Mouse (Mus musculus): Measurements from ENCODE around the gene 2300002M23Rik. TPM values are rescaled to one million over a fixed set of nuclear protein-coding genes. Genes with fewer than 3 reads are reported as not detected.
A peak's percentile ranks its signal among the peaks of the same experiment; 100 is the strongest.

2300002M23Rik gene
- polyA plus RNA-seq, 1 experiment from 2014 or later, result not detected

DNA sequence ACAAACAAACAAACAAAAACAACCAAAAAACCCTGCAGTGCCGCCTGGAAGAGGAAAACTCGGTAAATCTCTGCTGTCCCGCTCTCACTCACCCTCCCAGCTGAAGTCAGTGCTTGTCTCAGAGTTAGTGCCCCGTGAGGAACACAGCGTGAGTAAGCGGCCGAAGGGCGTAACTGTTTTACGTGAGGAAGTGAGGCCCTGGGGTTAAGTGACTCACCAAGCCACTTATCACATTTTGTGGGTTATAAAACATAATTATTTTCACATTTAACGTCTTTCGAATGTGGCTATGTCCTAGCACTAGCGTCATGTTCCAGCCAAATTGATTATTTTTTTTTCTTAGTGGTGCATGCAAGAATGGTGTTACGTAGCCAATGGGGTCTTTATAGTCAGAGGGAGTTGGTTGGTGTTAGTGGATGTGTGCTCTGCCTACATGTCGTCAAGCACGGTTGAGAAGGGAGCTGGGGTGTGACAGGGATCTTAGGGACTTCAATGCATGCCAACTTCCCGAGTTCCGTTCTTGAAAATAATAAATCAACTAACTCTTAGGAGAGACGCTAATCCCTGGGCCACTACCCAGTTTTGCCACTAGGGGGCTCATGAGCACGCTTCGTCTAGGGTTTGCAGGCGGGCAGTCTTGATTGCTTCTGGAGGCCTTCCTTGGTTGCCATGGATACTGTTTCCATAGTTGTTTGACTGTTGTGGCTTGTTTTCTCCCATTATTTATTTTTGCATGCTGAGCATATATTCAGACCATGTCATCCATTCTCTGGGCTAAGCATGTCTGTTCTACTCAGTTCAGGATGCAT, 23.4 kb downstream of the 2300002M23Rik start:
- Histone ChIP-seq H3K4me2 (no peak overlapping the region), H3K27me3 (ENCODE audit: control insufficient read depth, insufficient read depth, low read length) (no peaks in the 10 kb centered on the region), H3K4me3 (ENCODE audit: low read depth, low read length) (no peak overlapping the region), H3K9ac (ENCODE audit: low read length) (no peak overlapping the region), H3K4me1 (ENCODE audit: control insufficient read depth, insufficient read depth, low read length) (peaks cover 4% of the 10 kb centered on the region; the same call in 1 of the 2 replicates), H3K9me3 (ENCODE audit: control insufficient read depth, low read length) (no peaks in the 10 kb centered on the region), H3K36me3 (ENCODE audit: control insufficient read depth, insufficient read depth, low read length) (no peaks in the 10 kb centered on the region), H3K27ac (ENCODE audit: low read depth, low read length) (no peak overlapping the region)
- ATAC-seq (ENCODE audit: low FRiP score) (0 out of 2 replicates have a peak, but pooled peaks have one; percentile 30), DNase-seq (ENCODE audit: low spot score, missing footprints) (peak; percentile 98)
- 62% methylated on average over 21 of the region's 21 CpGs for WGBS

DNA sequence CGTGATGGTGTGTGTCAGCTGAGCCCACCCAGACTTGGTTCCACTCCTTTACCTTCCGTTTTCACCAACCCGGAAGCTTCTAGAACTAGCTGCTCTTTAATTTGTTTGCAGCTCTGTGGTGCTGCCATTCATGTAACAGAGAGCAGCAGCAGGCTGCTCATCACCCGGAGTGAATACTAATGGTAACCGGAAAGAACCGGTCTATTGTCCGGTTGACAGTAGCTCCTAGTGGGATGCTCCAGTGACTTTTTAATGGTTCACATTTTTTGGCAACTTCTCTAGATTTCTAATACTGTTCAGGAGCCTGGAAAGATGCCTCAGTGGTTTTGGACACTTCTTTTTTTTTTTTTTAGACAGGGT, 23.9 kb downstream of the 2300002M23Rik start:
- Histone ChIP-seq H3K9ac (ENCODE audit: low read length) (no peak overlapping the region), H3K36me3 (ENCODE audit: control insufficient read depth, insufficient read depth, low read length) (no peaks in the 10 kb centered on the region), H3K4me2 (no peak overlapping the region), H3K4me1 (ENCODE audit: control insufficient read depth, insufficient read depth, low read length) (peaks cover 4% of the 10 kb centered on the region; the same call in 1 of the 2 replicates), H3K27me3 (ENCODE audit: control insufficient read depth, insufficient read depth, low read length) (no peaks in the 10 kb centered on the region), H3K27ac (ENCODE audit: low read depth, low read length) (no peak overlapping the region), H3K9me3 (ENCODE audit: control insufficient read depth, low read length) (no peaks in the 10 kb centered on the region), H3K4me3 (ENCODE audit: low read depth, low read length) (no peak overlapping the region)
- DNase-seq (ENCODE audit: low spot score, missing footprints) (no peak), ATAC-seq (ENCODE audit: low FRiP score) (no peak)
- 92% methylated on average over 7 of the region's 7 CpGs for WGBS

DNA sequence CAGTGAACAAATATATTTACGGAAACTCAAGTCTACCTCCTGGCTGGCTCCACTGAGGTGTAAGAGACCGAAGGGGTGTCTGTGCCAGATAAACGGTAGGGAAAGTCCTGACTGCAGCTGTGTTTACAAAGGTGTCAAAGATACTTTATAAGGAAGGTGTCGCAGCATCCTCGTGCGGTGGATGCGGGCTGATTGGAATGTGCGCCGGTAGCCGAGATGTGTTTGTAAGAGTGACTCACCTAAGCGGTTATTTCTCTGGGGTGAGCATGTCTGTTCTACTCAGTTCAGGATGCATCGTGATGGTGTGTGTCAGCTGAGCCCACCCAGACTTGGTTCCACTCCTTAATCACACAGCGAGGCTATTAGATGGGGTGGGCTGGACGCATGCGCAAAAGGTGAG, 24.5 kb downstream of the 2300002M23Rik start:
- H3K4me3 ChIP-seq (ENCODE audit: low read depth, low read length), result no peak overlapping the region
- peaks cover 4% of the 10 kb centered on the region; the same call in 1 of the 2 replicates for H3K4me1 ChIP-seq (ENCODE audit: control insufficient read depth, insufficient read depth, low read length)
- H3K36me3 ChIP-seq (ENCODE audit: control insufficient read depth, insufficient read depth, low read length), result no peaks in the 10 kb centered on the region
- no peaks in the 10 kb centered on the region for H3K27me3 ChIP-seq (ENCODE audit: control insufficient read depth, insufficient read depth, low read length)
- ATAC-seq (ENCODE audit: low FRiP score) (no peak), DNase-seq (ENCODE audit: low spot score, missing footprints) (no peak)
- H3K27ac ChIP-seq (ENCODE audit: low read depth, low read length), result no peak overlapping the region
- no peak overlapping the region for H3K4me2 ChIP-seq
- WGBS, result 93% methylated on average over 15 of the region's 15 CpGs
- H3K9ac ChIP-seq (ENCODE audit: low read length), result no peak overlapping the region
- H3K9me3 ChIP-seq (ENCODE audit: control insufficient read depth, low read length), result no peaks in the 10 kb centered on the region

DNA sequence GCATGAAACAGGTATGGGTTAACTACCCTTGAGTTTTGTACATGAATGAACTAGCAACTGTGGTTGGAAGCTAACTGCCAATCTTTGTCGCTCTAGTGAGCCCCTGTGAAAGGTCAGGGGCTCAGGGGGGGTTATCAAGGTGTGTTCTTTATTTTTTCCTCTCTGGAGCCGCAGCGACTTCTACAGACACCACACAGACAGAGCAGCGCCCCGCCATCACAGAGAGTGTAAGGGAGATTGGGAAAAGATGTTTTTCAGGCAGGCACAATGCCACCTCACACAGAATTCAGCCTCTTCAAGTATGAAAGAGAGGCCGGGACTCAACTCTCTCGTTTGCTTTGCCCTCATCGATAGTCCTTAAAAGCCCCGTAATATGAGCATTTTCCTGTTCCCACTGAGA, 24.9 kb downstream of the 2300002M23Rik start:
- DNase-seq (ENCODE audit: low spot score, missing footprints) (no peak), ATAC-seq (ENCODE audit: low FRiP score) (no peak)
- H3K9me3 ChIP-seq (ENCODE audit: control insufficient read depth, low read length), result no peaks in the 10 kb centered on the region
- H3K27ac ChIP-seq (ENCODE audit: low read depth, low read length), result no peak overlapping the region
- H3K4me3 ChIP-seq (ENCODE audit: low read depth, low read length), result no peak overlapping the region
- peaks cover 4% of the 10 kb centered on the region; the same call in 1 of the 2 replicates for H3K4me1 ChIP-seq (ENCODE audit: control insufficient read depth, insufficient read depth, low read length)
- no peak overlapping the region for H3K9ac ChIP-seq (ENCODE audit: low read length)
- H3K27me3 ChIP-seq (ENCODE audit: control insufficient read depth, insufficient read depth, low read length), result no peaks in the 10 kb centered on the region
- 86% methylated on average over 9 of the region's 9 CpGs for WGBS
- no peak overlapping the region for H3K4me2 ChIP-seq
- H3K36me3 ChIP-seq (ENCODE audit: control insufficient read depth, insufficient read depth, low read length), result no peaks in the 10 kb centered on the region

DNA sequence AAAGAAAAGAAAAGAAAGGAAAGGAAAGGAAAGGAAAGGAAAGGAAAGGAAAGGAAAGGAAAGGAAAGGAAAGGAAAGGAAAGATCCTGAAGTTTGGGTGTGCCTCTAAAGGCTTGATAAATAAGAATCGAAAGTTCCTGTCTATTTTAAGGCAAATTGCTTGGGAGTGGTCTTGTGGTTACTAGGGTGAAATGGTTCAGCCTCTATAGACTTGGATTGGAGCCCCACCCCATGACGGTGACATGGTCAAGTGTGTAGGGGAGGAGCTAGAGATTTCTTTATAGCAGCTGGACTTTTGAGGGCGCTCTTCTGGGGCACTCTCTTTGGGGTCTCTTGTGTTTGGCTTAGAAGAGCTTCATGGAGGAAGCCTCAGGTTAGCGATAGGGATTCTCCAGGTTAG, 26.5 kb downstream of the 2300002M23Rik start:
- Histone ChIP-seq H3K4me1 (ENCODE audit: control insufficient read depth, insufficient read depth, low read length) (no peaks in the 10 kb centered on the region), H3K9me3 (ENCODE audit: control insufficient read depth, low read length) (no peaks in the 10 kb centered on the region), H3K4me3 (ENCODE audit: low read depth, low read length) (no peak overlapping the region), H3K36me3 (ENCODE audit: control insufficient read depth, insufficient read depth, low read length) (no peaks in the 10 kb centered on the region), H3K9ac (ENCODE audit: low read length) (no peak overlapping the region), H3K27ac (ENCODE audit: low read depth, low read length) (no peak overlapping the region), H3K27me3 (ENCODE audit: control insufficient read depth, insufficient read depth, low read length) (no peaks in the 10 kb centered on the region), H3K4me2 (no peak overlapping the region)
- ATAC-seq (ENCODE audit: low FRiP score) (no peak), DNase-seq (ENCODE audit: low spot score, missing footprints) (no peak)
- 32% methylated on average over 4 of the region's 4 CpGs for WGBS

DNA sequence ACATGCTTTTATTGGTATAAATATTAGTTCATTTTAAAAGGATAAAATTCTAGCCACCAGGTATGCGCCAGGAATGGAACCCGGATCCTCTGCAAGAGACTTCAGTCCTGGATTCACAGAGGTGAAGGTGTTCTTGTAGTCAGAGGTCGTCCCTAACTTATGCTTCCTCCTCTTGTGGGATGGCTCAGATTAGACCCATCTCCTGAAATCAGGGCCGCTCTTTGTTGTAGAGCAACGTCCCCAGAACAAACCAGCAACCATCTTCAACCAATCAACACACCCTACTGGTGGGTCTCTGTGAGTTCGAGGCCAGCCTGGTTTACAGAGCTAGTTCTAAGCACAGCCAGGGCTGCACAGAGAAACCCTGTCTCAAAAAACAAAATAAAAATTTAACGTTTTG, 27.2 kb downstream of the 2300002M23Rik start:
- Histone ChIP-seq H3K4me3 (ENCODE audit: low read depth, low read length) (no peak overlapping the region), H3K9ac (ENCODE audit: low read length) (no peak overlapping the region), H3K36me3 (ENCODE audit: control insufficient read depth, insufficient read depth, low read length) (no peaks in the 10 kb centered on the region), H3K4me2 (no peak overlapping the region), H3K4me1 (ENCODE audit: control insufficient read depth, insufficient read depth, low read length) (no peaks in the 10 kb centered on the region), H3K9me3 (ENCODE audit: control insufficient read depth, low read length) (no peaks in the 10 kb centered on the region), H3K27me3 (ENCODE audit: control insufficient read depth, insufficient read depth, low read length) (no peaks in the 10 kb centered on the region), H3K27ac (ENCODE audit: low read depth, low read length) (no peak overlapping the region)
- DNase-seq (ENCODE audit: low spot score, missing footprints), result no peak
- no peak for ATAC-seq (ENCODE audit: low FRiP score)
- WGBS, result 84% methylated on average over 7 of the region's 7 CpGs

DNA sequence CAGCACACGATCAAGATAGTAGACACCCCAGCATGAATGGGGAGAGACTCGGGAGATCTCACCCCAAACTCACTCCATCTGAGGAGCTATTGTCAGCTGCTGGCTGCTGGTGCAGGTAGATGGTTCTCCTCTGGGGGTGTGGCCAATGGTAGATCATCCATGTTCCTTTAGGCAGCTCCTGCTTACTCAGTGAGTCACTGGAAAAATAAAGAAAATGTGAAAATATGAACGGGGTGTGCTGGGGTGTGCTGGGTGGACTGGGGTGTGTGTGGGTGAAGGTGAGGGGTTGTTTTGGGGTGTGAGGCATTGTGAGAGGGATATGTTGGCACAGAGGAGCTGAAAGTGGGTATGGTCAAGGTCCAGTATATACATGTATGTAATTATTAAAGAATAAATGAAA, 30.1 kb downstream of the 2300002M23Rik start:
- Histone ChIP-seq H3K4me1 (ENCODE audit: control insufficient read depth, insufficient read depth, low read length) (no peaks in the 10 kb centered on the region), H3K9ac (ENCODE audit: low read length) (no peak overlapping the region), H3K27me3 (ENCODE audit: control insufficient read depth, insufficient read depth, low read length) (no peaks in the 10 kb centered on the region), H3K27ac (ENCODE audit: low read depth, low read length) (no peak overlapping the region), H3K36me3 (ENCODE audit: control insufficient read depth, insufficient read depth, low read length) (no peaks in the 10 kb centered on the region), H3K4me2 (no peak overlapping the region), H3K9me3 (ENCODE audit: control insufficient read depth, low read length) (no peaks in the 10 kb centered on the region), H3K4me3 (ENCODE audit: low read depth, low read length) (no peak overlapping the region)
- 91% methylated on average over 3 of the region's 3 CpGs for WGBS
- no peak for DNase-seq (ENCODE audit: low spot score, missing footprints)
- no peak for ATAC-seq (ENCODE audit: low FRiP score)

DNA sequence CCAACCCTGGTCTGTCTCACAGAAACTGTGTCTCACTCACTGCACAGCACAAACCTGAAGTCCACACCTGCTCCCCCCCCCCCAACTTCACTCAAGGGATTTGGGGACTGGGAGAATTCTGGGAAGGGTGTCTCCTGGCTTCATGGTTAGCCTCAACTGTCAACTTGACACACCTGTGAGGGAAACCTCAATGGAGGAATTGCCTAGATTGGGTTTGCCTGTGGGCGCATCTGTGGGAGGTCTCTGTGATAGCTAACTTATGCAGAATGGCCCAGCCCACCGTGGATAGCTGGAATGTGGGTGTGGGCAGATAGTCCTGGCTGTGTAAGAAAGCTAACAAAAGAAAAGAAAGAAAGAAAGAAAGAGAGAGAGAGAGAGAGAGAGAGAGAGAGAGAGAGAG, 34.0 kb downstream of the 2300002M23Rik start, which contains the start of gene Sfta2:
Sfta2 (plus strand) TSS at position 301 of the 400 bp plus-strand sequence.
- Histone ChIP-seq H3K4me1 (ENCODE audit: control insufficient read depth, insufficient read depth, low read length) (no peaks in the 10 kb centered on the region), H3K4me3 (ENCODE audit: low read depth, low read length) (no peak within 1 kb of the TSS), H3K4me2 (no peak within 1 kb of the TSS), H3K36me3 (ENCODE audit: control insufficient read depth, insufficient read depth, low read length) (no peaks in the 10 kb centered on the region), H3K9me3 (ENCODE audit: control insufficient read depth, low read length) (no peaks in the 10 kb centered on the region), H3K27me3 (ENCODE audit: control insufficient read depth, insufficient read depth, low read length) (no peaks in the 10 kb centered on the region), H3K27ac (ENCODE audit: low read depth, low read length) (no peak within 1 kb of the TSS), H3K9ac (ENCODE audit: low read length) (no peak within 1 kb of the TSS)
- no peak for ATAC-seq (ENCODE audit: low FRiP score)
- 79% methylated on average over 2 of the region's 2 CpGs for WGBS
- no peak for DNase-seq (ENCODE audit: low spot score, missing footprints)

DNA sequence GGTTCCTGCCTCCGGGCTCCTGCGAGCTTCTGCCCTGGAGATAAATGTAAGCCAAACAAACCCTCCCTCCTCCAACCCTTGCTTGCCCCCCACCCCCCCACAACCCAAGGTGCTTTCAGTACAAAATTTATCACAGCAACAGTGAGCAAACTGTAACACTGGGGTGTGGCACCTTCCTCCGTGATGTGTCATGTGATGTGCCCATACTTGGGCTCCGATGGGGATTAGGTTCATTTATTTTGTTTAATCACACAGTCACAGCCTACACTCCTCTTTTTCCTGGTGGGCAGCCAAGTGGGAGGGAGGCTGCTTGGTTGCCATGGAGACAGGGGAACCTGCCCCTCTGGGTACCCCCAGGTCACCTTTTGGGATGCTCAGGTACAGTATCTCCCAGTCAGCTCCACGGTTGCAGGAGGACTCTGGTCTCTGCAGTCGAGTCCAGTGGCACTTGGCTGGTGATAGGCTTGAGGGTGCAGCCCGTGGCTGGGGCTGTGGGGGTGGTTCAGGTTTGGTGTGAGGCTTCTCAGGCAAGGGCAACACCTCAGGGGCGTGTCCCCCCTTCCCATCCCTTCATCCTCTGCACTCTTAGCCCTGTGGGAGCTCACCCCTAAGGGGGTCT, 34.6 kb downstream of the 2300002M23Rik start:
- Histone ChIP-seq H3K27me3 (ENCODE audit: control insufficient read depth, insufficient read depth, low read length) (no peaks in the 10 kb centered on the region), H3K9ac (ENCODE audit: low read length) (no peak overlapping the region), H3K27ac (ENCODE audit: low read depth, low read length) (no peak overlapping the region), H3K4me3 (ENCODE audit: low read depth, low read length) (no peak overlapping the region), H3K9me3 (ENCODE audit: control insufficient read depth, low read length) (no peaks in the 10 kb centered on the region), H3K36me3 (ENCODE audit: control insufficient read depth, insufficient read depth, low read length) (no peaks in the 10 kb centered on the region), H3K4me2 (no peak overlapping the region), H3K4me1 (ENCODE audit: control insufficient read depth, insufficient read depth, low read length) (no peaks in the 10 kb centered on the region)
- DNase-seq (ENCODE audit: low spot score, missing footprints) (no peak), ATAC-seq (ENCODE audit: low FRiP score) (no peak)
- 60% methylated on average over 8 of the region's 8 CpGs for WGBS
